Mouse (Mus musculus) left cerebral cortex, adult 2 months (tissue): Measurements from ENCODE around the gene Tas2r108. TPM values are rescaled to one million over a fixed set of nuclear protein-coding genes. Genes with fewer than 3 reads are reported as not detected.
A peak's percentile ranks its signal among the peaks of the same experiment; 100 is the strongest.

Source experiments
- DNase-seq, 2 experiments: peaks; one replicate each; pipeline ENCODE4 v3.0.0; 2021 to 2022; ENCODE audit warnings: low spot score in 2 of 2, mixed read lengths in 1 of 2; ENCODE audit errors: extremely low spot score in 1 of 2
- H3K27ac ChIP-seq: fragments of 200-600 bp; 2 replicates; pipeline ENCODE4 v1.8.1; 2022
- H3K4me3 ChIP-seq: fragments of 200-600 bp; 2 replicates; pipeline ENCODE4 v1.8.1; 2022
- CTCF ChIP-seq: fragments of 200-600 bp; IDR thresholded peaks from 2 replicates; pipeline ENCODE4 v1.8.1; 2022; ENCODE audit warnings: antibody characterized with exemption, mild to moderate bottlenecking, moderate library complexity
- intact Hi-C: fragments of 180-260 bp; cut with DNase I; formaldehyde crosslinking; loops from one replicate; pipeline ENCODE4 v1.15.1; 2025
- long read RNA-seq, 2 experiments: library from polyadenylated mRNA; stranded (forward); transcript quantifications; one replicate each; pipeline ENCODE4 v2.0.0; 2021; ENCODE audit warnings: borderline mapping rate in 2 of 2
- total RNA-seq, 2 experiments: library from RNA; stranded (reverse); gene quantifications; 2 replicates each; pipeline ENCODE4 v1.2.3; 2021

Tas2r108 gene
- total RNA-seq: not detected
- long read RNA-seq, experiment 1: 0 reads
- long read RNA-seq, experiment 2: 0 reads

GRCm38 (mm10) chr6:40493229-40493628 is at the start of gene Tas2r108:
Gene Tas2r108, plus strand, starts transcription at chr6:40493529.
- intact Hi-C loops: no loop called here
- no peak within 1 kb of the TSS for H3K4me3 ChIP-seq
- no peak for TF ChIP-seq CTCF
- H3K27ac ChIP-seq: no peak within 1 kb of the TSS
- no peak for DNase-seq

GRCm38 (mm10) chr6:40448626-40449025 is 44.7 kb upstream of the Tas2r108 start:
- intact Hi-C loops: no loop called here
- no peak for TF ChIP-seq CTCF
- no peak for DNase-seq
- Histone ChIP-seq H3K4me3 (no peak overlapping the region), H3K27ac (no peak overlapping the region)

GRCm38 (mm10) chr6:40454436-40455041 is 38.8 kb upstream of the Tas2r108 start:
- Histone ChIP-seq H3K4me3 (no peak overlapping the region), H3K27ac (no peak overlapping the region)
- no peak for DNase-seq
- TF ChIP-seq CTCF: peak; percentile 68
- intact Hi-C loops: no loop called here

- Histone ChIP-seq H3K4me3 (no peak overlapping the region), H3K27ac (no peak overlapping the region)
- no peak for DNase-seq
- TF ChIP-seq CTCF: peak; percentile 40
- intact Hi-C loops: no loop called here
These were observed 27.6 kb upstream of the Tas2r108 start for GRCm38 (mm10) chr6:40465710-40466109.

- DNase-seq: peak; percentile 89 to 91
- H3K27ac ChIP-seq: peak within 1 kb of the TSS; percentile 95
- intact Hi-C loops: loop anchor here (2.0 to 5.0 kb wide), 3 partner anchors 32 to 146 kb away; partner anchors contain the start of genes Agk and Wee2
- peak within 1 kb of the TSS; percentile 56 for H3K4me3 ChIP-seq
- peak; percentile 10 for TF ChIP-seq CTCF
These were observed 22.2 kb upstream of the Tas2r108 start, which contains the start of gene Ssbp1 for GRCm38 (mm10) chr6:40470916-40471719. Gene Ssbp1, plus strand, starts transcription at chr6:40471352.

- Histone ChIP-seq H3K27ac (peak overlapping the region; percentile 95), H3K4me3 (peak overlapping the region; percentile 56)
- TF ChIP-seq CTCF: no peak
- no peak for DNase-seq
- intact Hi-C loops: loop anchor here (2.0 to 5.0 kb wide), 3 partner anchors 33 to 147 kb away; partner anchors contain the start of genes Agk and Wee2
These were observed 21.7 kb upstream of the Tas2r108 start for GRCm38 (mm10) chr6:40471720-40472010.

- Histone ChIP-seq H3K27ac (no peak overlapping the region), H3K4me3 (no peak overlapping the region)
- intact Hi-C loops: no loop called here
- no peak for TF ChIP-seq CTCF
- no peak for DNase-seq
These were observed 17.2 kb upstream of the Tas2r108 start for GRCm38 (mm10) chr6:40476132-40476531.

GRCm38 (mm10) chr6:40479705-40480104 is 13.6 kb upstream of the Tas2r108 start:
- intact Hi-C loops: loop anchor here (1.0 to 5.0 kb wide), 2 partner anchors 133 to 210 kb away; partner anchors contain the start of gene Tas2r138
- no peak for DNase-seq
- peak; percentile 49 for TF ChIP-seq CTCF
- Histone ChIP-seq H3K4me3 (no peak overlapping the region), H3K27ac (no peak overlapping the region)

- peak; percentile 10 to 16 for DNase-seq
- no peak for TF ChIP-seq CTCF
- H3K27ac ChIP-seq: no peak overlapping the region
- intact Hi-C loops: loop anchor here (5.0 kb wide), 1 partner anchor 130 kb away; the partner anchor contains the start of gene Tas2r138
- no peak overlapping the region for H3K4me3 ChIP-seq
These were observed 11.0 kb upstream of the Tas2r108 start for GRCm38 (mm10) chr6:40482318-40482717.

- intact Hi-C loops: no loop called here
- H3K4me3 ChIP-seq: no peak within 1 kb of the TSS
- no peak for DNase-seq
- no peak for TF ChIP-seq CTCF
- H3K27ac ChIP-seq: no peak within 1 kb of the TSS
These were observed 2.4 kb upstream of the Tas2r108 start, which contains the start of gene Tas2r137 for GRCm38 (mm10) chr6:40490933-40491332. Gene Tas2r137, plus strand, starts transcription at chr6:40491233.

- no peak for DNase-seq
- TF ChIP-seq CTCF: no peak
- Histone ChIP-seq H3K4me3 (no peak within 1 kb of the TSS), H3K27ac (no peak within 1 kb of the TSS)
- intact Hi-C loops: no loop called here
These were observed 26.1 kb downstream of the Tas2r108 start, which contains the start of gene Prss37 for GRCm38 (mm10) chr6:40519408-40519807. Gene Prss37, minus strand, starts transcription at chr6:40519508.

Other genes with a start within 250 kb of the Tas2r108 start
- gene Agk, start 168.4 kb upstream of the Tas2r108 start, total RNA-seq: 10 to 100 TPM; 43.1 to 43.9 TPM
- 10 to 100 TPM; 57.2 to 65.2 TPM for gene E330009J07Rik, start 57.4 kb upstream of the Tas2r108 start, total RNA-seq
- gene Wee2, start 54.4 kb upstream of the Tas2r108 start, total RNA-seq: under 1 TPM in 1 of 2 experiments, not detected in 1; 0.41 TPM
- 10 to 100 TPM; 30.2 to 30.9 TPM for gene Ssbp1, start 22.2 kb upstream of the Tas2r108 start, total RNA-seq
- gene Tas2r137, start 2.3 kb upstream of the Tas2r108 start, total RNA-seq: under 1 TPM; 0.32 to 0.33 TPM
- gene Prss37, start 26.0 kb downstream of the Tas2r108 start, total RNA-seq: not detected
- gene Olfr461, start 61.5 kb downstream of the Tas2r108 start, total RNA-seq: not detected
- gene Olfr460, start 76.0 kb downstream of the Tas2r108 start, total RNA-seq: not detected
- gene Clec5a, start 92.3 kb downstream of the Tas2r108 start, total RNA-seq: 1 to 10 TPM; 1.2 to 1.4 TPM
- gene Tas2r138, start 119.8 kb downstream of the Tas2r108 start, total RNA-seq: not detected
- under 1 TPM in 1 of 2 experiments, not detected in 1; 0.65 TPM for gene Mgam, start 135.3 kb downstream of the Tas2r108 start, total RNA-seq